Mouse (Mus musculus) midbrain, embryonic 15.5 days (tissue): Measurements from ENCODE around the gene Mettl23. TPM values are rescaled to one million over a fixed set of nuclear protein-coding genes. Genes with fewer than 3 reads are reported as not detected.

Experiments used
- ATAC-seq: fragments of 200-750 bp; cut with Nextera tagmentation; replicated peaks from 2 replicates; pipeline ENCODE4 v1.8.0; 2017; ENCODE audit warnings: moderate TSS enrichment
- H3K27ac ChIP-seq: fragments of 300-500 bp; sonication (generic); 2 replicates; pipeline ENCODE4 v1.5.1; 2015; ENCODE audit warnings: mild to moderate bottlenecking, inconsistent platforms
- H3K27me3 ChIP-seq: fragments of 300-500 bp; sonication (generic); replicated peaks from 2 replicates; pipeline ENCODE4 v1.6.1; 2015; ENCODE audit warnings: inconsistent platforms
- H3K36me3 ChIP-seq: fragments of 300-500 bp; sonication (generic); replicated peaks from 2 replicates; pipeline ENCODE4 v1.6.1; 2015; ENCODE audit warnings: inconsistent platforms
- H3K4me1 ChIP-seq: fragments of 300-500 bp; sonication (generic); 2 replicates; pipeline ENCODE4 v1.6.1; 2015; ENCODE audit warnings: inconsistent platforms
- H3K4me2 ChIP-seq: fragments of 300-500 bp; sonication (generic); 2 replicates; pipeline ENCODE4 v1.6.1; 2015; ENCODE audit warnings: inconsistent platforms, mild to moderate bottlenecking, moderate library complexity
- H3K4me3 ChIP-seq: fragments of 300-500 bp; sonication (generic); 2 replicates; pipeline ENCODE4 v1.5.1; 2015; ENCODE audit warnings: mild to moderate bottlenecking, inconsistent platforms
- H3K9ac ChIP-seq: fragments of 300-500 bp; sonication (generic); 2 replicates; pipeline ENCODE4 v1.6.1; 2015; ENCODE audit warnings: mild to moderate bottlenecking, inconsistent platforms
- H3K9me3 ChIP-seq: fragments of 300-500 bp; sonication (generic); 2 replicates; pipeline ENCODE4 v1.6.1; 2016; ENCODE audit warnings: inconsistent platforms
- WGBS: fragments of 180-500 bp; shearing (Covaris S2); methylation state at CpG from one replicate; pipeline ENCODE4 v1.1.7; 2015; ENCODE audit warnings: mixed read lengths; 5-methylcytosine and 5-hydroxymethylcytosine counted together
- polyA plus RNA-seq: library from polyadenylated mRNA; unstranded; fragments of >200 nt; fragmentation: Nextera tagmentation; extraction: Ambion mirVana; gene quantifications from 2 replicates; pipeline ENCODE4 v1.2.1, GENCODE M21; 2015

The Mettl23 gene
- polyA plus RNA-seq, 1 experiment from 2014 or later = 64.6 TPM

- Histone ChIP-seq H3K27ac (peak overlapping the region; percentile 98), H3K9me3 (no peaks in the 10 kb centered on the region), H3K36me3 (no peaks in the 10 kb centered on the region), H3K4me3 (peak overlapping the region; percentile 32), H3K4me1 (peaks cover 68% of the 10 kb centered on the region), H3K27me3 (no peaks in the 10 kb centered on the region), H3K9ac (peak overlapping the region; percentile 60), H3K4me2 (peak overlapping the region; percentile 62)
- WGBS = 2% methylated on average over 29 of the region's 32 CpGs
- ATAC-seq = peak; percentile 95
These were observed 31.8 kb upstream of the Mettl23 start for GRCm38 (mm10) chr11:116810983-116811901.

- Histone ChIP-seq H3K4me1 (peaks cover 63% of the 10 kb centered on the region), H3K4me3 (no peak overlapping the region), H3K9me3 (no peaks in the 10 kb centered on the region), H3K4me2 (no peak overlapping the region), H3K9ac (no peak overlapping the region), H3K27ac (peak overlapping the region; percentile 98), H3K27me3 (no peaks in the 10 kb centered on the region), H3K36me3 (no peaks in the 10 kb centered on the region)
- ATAC-seq = peak; percentile 28; the same call in 1 of the 2 replicates
- WGBS = 32% methylated on average over 21 of the region's 21 CpGs
These were observed 30.1 kb upstream of the Mettl23 start for GRCm38 (mm10) chr11:116812793-116813529.

- 63% methylated on average over 13 of the region's 13 CpGs for WGBS
- Histone ChIP-seq H3K27me3 (no peaks in the 10 kb centered on the region), H3K4me3 (no peak overlapping the region), H3K4me2 (no peak overlapping the region), H3K4me1 (peaks cover 58% of the 10 kb centered on the region), H3K9me3 (no peaks in the 10 kb centered on the region), H3K27ac (peak overlapping the region; percentile 98), H3K9ac (no peak overlapping the region), H3K36me3 (no peaks in the 10 kb centered on the region)
- ATAC-seq = no peak
These were observed 29.5 kb upstream of the Mettl23 start for GRCm38 (mm10) chr11:116813610-116814009.

- no peaks in the 10 kb centered on the region for H3K9me3 ChIP-seq
- H3K27me3 ChIP-seq = no peaks in the 10 kb centered on the region
- H3K4me1 ChIP-seq = peaks cover 53% of the 10 kb centered on the region
- 7% methylated on average over 20 of the region's 20 CpGs for WGBS
- peak overlapping the region; percentile 98 for H3K27ac ChIP-seq
- no peaks in the 10 kb centered on the region for H3K36me3 ChIP-seq
- H3K9ac ChIP-seq = no peak overlapping the region; the same call in 1 of the 2 replicates
- ATAC-seq = no peak
- H3K4me2 ChIP-seq = peak overlapping the region; percentile 9; the same call in 1 of the 2 replicates
- no peak overlapping the region for H3K4me3 ChIP-seq
These were observed 28.8 kb upstream of the Mettl23 start for GRCm38 (mm10) chr11:116814076-116814883.

- Histone ChIP-seq H3K4me2 (peak overlapping the region; percentile 9; the same call in 1 of the 2 replicates), H3K9ac (no peak overlapping the region; the same call in 1 of the 2 replicates), H3K4me1 (peaks cover 52% of the 10 kb centered on the region), H3K36me3 (no peaks in the 10 kb centered on the region), H3K27me3 (no peaks in the 10 kb centered on the region), H3K27ac (peak overlapping the region; percentile 98), H3K4me3 (no peak overlapping the region), H3K9me3 (no peaks in the 10 kb centered on the region)
- ATAC-seq = no peak
- WGBS = 22% methylated on average over 7 of the region's 7 CpGs
These were observed 28.1 kb upstream of the Mettl23 start for GRCm38 (mm10) chr11:116814884-116815415.

- no peak overlapping the region for H3K9ac ChIP-seq
- no peaks in the 10 kb centered on the region for H3K36me3 ChIP-seq
- no peak overlapping the region for H3K27ac ChIP-seq
- H3K4me3 ChIP-seq = no peak overlapping the region
- H3K9me3 ChIP-seq = no peaks in the 10 kb centered on the region
- ATAC-seq = no peak
- no peaks in the 10 kb centered on the region for H3K27me3 ChIP-seq
- H3K4me1 ChIP-seq = peaks cover 35% of the 10 kb centered on the region
- 97% methylated on average over 5 of the region's 5 CpGs for WGBS
- H3K4me2 ChIP-seq = no peak overlapping the region
These were observed 26.3 kb upstream of the Mettl23 start for GRCm38 (mm10) chr11:116816769-116817168.

GRCm38 (mm10) chr11:116817567-116817966 lies 25.5 kb upstream of the Mettl23 start:
- Histone ChIP-seq H3K4me3 (no peak overlapping the region), H3K4me2 (no peak overlapping the region), H3K9me3 (no peaks in the 10 kb centered on the region), H3K27ac (no peak overlapping the region), H3K9ac (no peak overlapping the region), H3K4me1 (peaks cover 34% of the 10 kb centered on the region), H3K27me3 (no peaks in the 10 kb centered on the region), H3K36me3 (no peaks in the 10 kb centered on the region)
- no peak for ATAC-seq
- WGBS = 95% methylated on average over 5 of the region's 5 CpGs

GRCm38 (mm10) chr11:116818722-116819121 lies 24.4 kb upstream of the Mettl23 start:
- 78% methylated on average over 8 of the region's 8 CpGs for WGBS
- no peak for ATAC-seq
- H3K4me1 ChIP-seq = peaks cover 23% of the 10 kb centered on the region

GRCm38 (mm10) chr11:116819932-116820593 lies 23.0 kb upstream of the Mettl23 start:
- Histone ChIP-seq H3K27ac (no peak overlapping the region), H3K9ac (no peak overlapping the region), H3K27me3 (no peaks in the 10 kb centered on the region), H3K9me3 (no peaks in the 10 kb centered on the region), H3K4me3 (no peak overlapping the region), H3K4me1 (peaks cover 9% of the 10 kb centered on the region), H3K4me2 (no peak overlapping the region), H3K36me3 (no peaks in the 10 kb centered on the region)
- 83% methylated on average over 5 of the region's 5 CpGs for WGBS
- no peak for ATAC-seq

More at GRCm38 (mm10) chr11:116818722-116819121, 24.4 kb upstream of the Mettl23 start:
- no peak overlapping the region for H3K4me3 ChIP-seq
- H3K9ac ChIP-seq = no peak overlapping the region
- H3K4me2 ChIP-seq = no peak overlapping the region
- no peaks in the 10 kb centered on the region for H3K27me3 ChIP-seq
- no peak overlapping the region for H3K27ac ChIP-seq
- H3K36me3 ChIP-seq = no peaks in the 10 kb centered on the region
- H3K9me3 ChIP-seq = no peaks in the 10 kb centered on the region

- Histone ChIP-seq H3K9ac (no peak overlapping the region), H3K36me3 (no peaks in the 10 kb centered on the region), H3K4me2 (no peak overlapping the region), H3K27ac (no peak overlapping the region), H3K4me1 (peaks cover 14% of the 10 kb centered on the region), H3K9me3 (no peaks in the 10 kb centered on the region), H3K4me3 (no peak overlapping the region), H3K27me3 (no peaks in the 10 kb centered on the region)
- WGBS = 47% methylated on average over 13 of the region's 13 CpGs
- no peak for ATAC-seq
These were observed 21.8 kb upstream of the Mettl23 start for GRCm38 (mm10) chr11:116821057-116821940.
